32 mouse cellular contexts compared by ENCODE assay signal in genomic region chr3:69340486-69340885, GRCm38 (mm10). TPM values are rescaled to one million over a fixed set of nuclear protein-coding genes. Genes with fewer than 3 reads are reported as not detected.
DNase-seq lines count a peak whose midpoint lies in the region; ATAC-seq and TF ChIP-seq lines count a peak whose summit lies in the region.
"Had no signal": no experiment of that assay in that cellular context is flagged by ENCODE, and none has a peak within 500 bp of the region (broad histone marks: within the 10 kb centered on the region; RNA-seq: fewer than 3 reads in every experiment).

No protein-coding gene starts in this region.

- H3K4me2 ChIP-seq in hindbrain, embryonic 12.5 days (replicated peaks): no peak overlapping the region
- peak overlapping the region; percentile 52 for H3K4me2 ChIP-seq in liver, embryonic 14.5 days (ENCODE audit: low read depth)
- H3K4me2 ChIP-seq: embryonic facial prominence, embryonic 15.5 days; forebrain, embryonic 15.5 days; heart, embryonic 13.5 days; intestine, embryonic 15.5 days; limb, embryonic 15.5 days; lung, embryonic 15.5 days; midbrain, embryonic 13.5 days; neural tube, embryonic 13.5 days had no signal

- no peak overlapping the region for H3K4me3 ChIP-seq in hindbrain, embryonic 10.5 days
- no peak overlapping the region for H3K4me3 ChIP-seq in hindbrain, embryonic 12.5 days
- no peak overlapping the region for H3K4me3 ChIP-seq in liver, embryonic 14.5 days (ENCODE audit: insufficient read depth in 1 of 2, low read depth in 2 of 2, low read length in 2 of 2)
- no peak overlapping the region for H3K4me3 ChIP-seq in left cerebral cortex, adult 2 months
- H3K4me3 ChIP-seq: embryonic facial prominence, embryonic 10.5 days; embryonic facial prominence, embryonic 15.5 days; forebrain, embryonic 15.5 days; heart, embryonic 13.5 days; intestine, embryonic 15.5 days; layer of hippocampus, adult 2 months; limb, embryonic 10.5 days; limb, embryonic 15.5 days; lung, embryonic 15.5 days; megakaryocyte, embryonic 14.5 days; midbrain, embryonic 13.5 days; neural tube, embryonic 13.5 days had no signal

- WGBS in hindbrain, embryonic 10.5 days: 78% methylated on average over 1 of the region's 1 CpGs
- 75% methylated on average over 1 of the region's 1 CpGs for WGBS in hindbrain, embryonic 12.5 days
- WGBS in liver, embryonic 14.5 days (ENCODE audit: insufficient replicate concordance): 0% methylated on average over 1 of the region's 1 CpGs

- no peaks in the 10 kb centered on the region for H3K27me3 ChIP-seq in hindbrain, embryonic 10.5 days (ENCODE audit: insufficient read depth, poor library complexity, severe bottlenecking)
- no peaks in the 10 kb centered on the region for H3K27me3 ChIP-seq in hindbrain, embryonic 12.5 days
- no peaks in the 10 kb centered on the region for H3K27me3 ChIP-seq in liver, embryonic 14.5 days (ENCODE audit: control insufficient read depth, insufficient read depth, low read length)
- H3K27me3 ChIP-seq: embryonic facial prominence, embryonic 15.5 days; forebrain, embryonic 15.5 days; heart, embryonic 13.5 days; intestine, embryonic 15.5 days; limb, embryonic 15.5 days; lung, embryonic 15.5 days; megakaryocyte, embryonic 14.5 days; midbrain, embryonic 13.5 days; neural tube, embryonic 13.5 days had no signal

- H3K27ac ChIP-seq in hindbrain, embryonic 10.5 days: no peak overlapping the region
- H3K27ac ChIP-seq in hindbrain, embryonic 12.5 days: no peak overlapping the region
- H3K27ac ChIP-seq in liver, embryonic 14.5 days: peak overlapping the region; percentile 73
- H3K27ac ChIP-seq in left cerebral cortex, adult 2 months: no peak overlapping the region
- H3K27ac ChIP-seq: embryonic facial prominence, embryonic 10.5 days; embryonic facial prominence, embryonic 15.5 days; forebrain, embryonic 15.5 days; heart, embryonic 13.5 days; hindbrain, postnatal 0 days; intestine, embryonic 15.5 days; layer of hippocampus, adult 2 months; limb, embryonic 10.5 days; limb, embryonic 15.5 days; lung, embryonic 15.5 days; midbrain, embryonic 13.5 days; neural tube, embryonic 13.5 days had no signal

- H3K4me1 ChIP-seq in hindbrain, embryonic 10.5 days (replicated peaks): no peaks in the 10 kb centered on the region
- no peaks in the 10 kb centered on the region for H3K4me1 ChIP-seq in hindbrain, embryonic 12.5 days
- H3K4me1 ChIP-seq in liver, embryonic 14.5 days (replicated peaks; ENCODE audit: control insufficient read depth in 2 of 2, insufficient read depth in 2 of 2, low read length in 1 of 2): peaks cover 37 to 43% of the 10 kb centered on the region in 2 experiments
- H3K4me1 ChIP-seq: intestine, embryonic 15.5 days; limb, embryonic 15.5 days; megakaryocyte, embryonic 14.5 days had no signal

- DNase-seq in hindbrain, embryonic 10.5 days (ENCODE audit: low spot score): peak; percentile 1
- DNase-seq in liver, embryonic 14.5 days (ENCODE audit: low read depth in 3 of 3, low spot score in 3 of 3): peak in 2 of 3 experiments; percentile 25 to 35
- DNase-seq in frontal cortex, postnatal 25 days (ENCODE audit: low spot score in 2 of 2): no peak
- no peak for DNase-seq in embryo, embryonic 9.5 days (ENCODE audit: extremely low spot score)
- DNase-seq in left cerebral cortex, adult 2 months (ENCODE audit: extremely low spot score in 1 of 2, low spot score in 2 of 2): no peak
- DNase-seq: adrenal gland, postnatal 10 days; B cell, adult 2 months; cerebellum, adult 11-12 months; cerebellum, postnatal 10 days; gastrocnemius, postnatal 10 days; heart, postnatal 10 days; kidney, adult 2 months; kidney, postnatal 36 days; lung, postnatal 36 days; right cerebral cortex, postnatal 4 days; thymus, postnatal 4 days had no signal

- no peak for ATAC-seq in hindbrain, embryonic 12.5 days (ENCODE audit: low FRiP score)
- peak; percentile 6 to 42; a peak in 1 of 4 replicates for ATAC-seq in hematopoietic stem cell, adult 5-6 weeks (replicated peaks in 1 of 2; ENCODE audit: insufficient read depth in 1 of 2, low FRiP score in 2 of 2, low TSS enrichment in 1 of 2, low read depth in 1 of 2, poor library complexity in 2 of 2, severe bottlenecking in 2 of 2)
- peak; percentile 81 for ATAC-seq in liver, embryonic 14.5 days (ENCODE audit: insufficient read depth)
- peak; percentile 85 for ATAC-seq in megakaryocyte-erythroid progenitor cell, adult 5-6 weeks (replicated peaks; ENCODE audit: low FRiP score, low TSS enrichment, poor library complexity, severe bottlenecking)
- ATAC-seq: forebrain, embryonic 15.5 days; hindbrain, postnatal 0 days; intestine, embryonic 15.5 days; midbrain, embryonic 13.5 days had no signal

- TF ChIP-seq EP300 in liver, embryonic 14.5 days (IDR thresholded peaks at IDR 0.05; ENCODE audit: low read depth): peak; percentile 61

- no peak overlapping the region for H3K9ac ChIP-seq in hindbrain, embryonic 12.5 days
- peak overlapping the region; percentile 50 for H3K9ac ChIP-seq in liver, embryonic 14.5 days (replicated peaks)
- H3K9ac ChIP-seq: embryonic facial prominence, embryonic 15.5 days; forebrain, embryonic 15.5 days; heart, embryonic 13.5 days; intestine, embryonic 15.5 days; limb, embryonic 15.5 days; lung, embryonic 15.5 days; midbrain, embryonic 13.5 days; neural tube, embryonic 13.5 days had no signal

- H3K9me3 ChIP-seq in hindbrain, embryonic 10.5 days: no peaks in the 10 kb centered on the region
- H3K9me3 ChIP-seq in hindbrain, embryonic 12.5 days (replicated peaks): no peaks in the 10 kb centered on the region
- no peaks in the 10 kb centered on the region for H3K9me3 ChIP-seq in liver, embryonic 14.5 days (ENCODE audit: control insufficient read depth, low read length)
- H3K9me3 ChIP-seq: embryonic facial prominence, embryonic 10.5 days; embryonic facial prominence, embryonic 15.5 days; forebrain, embryonic 15.5 days; heart, embryonic 13.5 days; intestine, embryonic 15.5 days; limb, embryonic 10.5 days; limb, embryonic 15.5 days; lung, embryonic 15.5 days; megakaryocyte, embryonic 14.5 days; midbrain, embryonic 13.5 days; neural tube, embryonic 13.5 days had no signal

- no peaks in the 10 kb centered on the region for H3K36me3 ChIP-seq in hindbrain, embryonic 10.5 days
- H3K36me3 ChIP-seq in hindbrain, embryonic 12.5 days: no peaks in the 10 kb centered on the region
- H3K36me3 ChIP-seq in liver, embryonic 14.5 days (replicated peaks; ENCODE audit: control insufficient read depth, insufficient read depth, low read depth): no peaks in the 10 kb centered on the region
- H3K36me3 ChIP-seq: embryonic facial prominence, embryonic 10.5 days; embryonic facial prominence, embryonic 15.5 days; forebrain, embryonic 15.5 days; heart, embryonic 13.5 days; intestine, embryonic 15.5 days; limb, embryonic 10.5 days; limb, embryonic 15.5 days; lung, embryonic 15.5 days; midbrain, embryonic 13.5 days; neural tube, embryonic 13.5 days had no signal

- intact Hi-C loops in left cerebral cortex, adult 2 months (cut with DNase I): no loop called here

- no peak for TF ChIP-seq CTCF in liver, embryonic 14.5 days (IDR thresholded peaks at IDR 0.05; ENCODE audit: low read depth)
- TF ChIP-seq CTCF in left cerebral cortex, adult 2 months (IDR thresholded peaks at IDR 0.05): no peak

RNA-seq across cellular contexts. Expression of gene Ppm1l, which starts 23.8 kb away (rescaled TPM):
- 13.3 and 17.3 TPM in 2 replicates for polyA plus RNA-seq in hindbrain, embryonic 10.5 days (2016; fragmentation: Nextera tagmentation; extraction: Ambion mirVana)
- polyA plus RNA-seq in hindbrain, embryonic 12.5 days (2016; fragmentation: Nextera tagmentation; extraction: Ambion mirVana): 23.3 and 26.9 TPM in 2 replicates
- 3.9 and 5.0 TPM in 2 replicates for total RNA-seq in hematopoietic stem cell, adult 5-6 weeks (2017)
- polyA plus RNA-seq in liver, embryonic 14.5 days (2012; rRNA removed): 1.9 and 2.4 TPM in 2 replicates
- 3.7 and 5.6 TPM in 2 replicates for polyA plus RNA-seq in liver, embryonic 14.5 days (2014; fragmentation: Nextera tagmentation; extraction: Ambion mirVana)
- 13.9 and 23.2 TPM in 2 replicates for total RNA-seq in megakaryocyte-erythroid progenitor cell, adult 5-6 weeks (2014; fragmentation: Nextera tagmentation)
- 9.5 and 12.9 TPM in 2 replicates for total RNA-seq in megakaryocyte-erythroid progenitor cell, adult 5-6 weeks (2017)
- total RNA-seq in left cerebral cortex, adult 2 months (2021): 10 to 100 TPM; 83.4 to 87.6 TPM

Comparison
In these comparisons a context has a peak if more than half of its experiments do, and no peak if none do; other contexts are left out.
1. DNase-seq: peak in hindbrain, embryonic 10.5 days (single experiment) and liver, embryonic 14.5 days (2 of 3); none in frontal cortex, postnatal 25 days (0 of 2), embryo, embryonic 9.5 days (single experiment) and left cerebral cortex, adult 2 months (0 of 2).